Mouse (Mus musculus): ENCODE measurements around the gene Armh3.
A peak's percentile ranks its signal among the peaks of the same experiment; 100 is the strongest.

DNA sequence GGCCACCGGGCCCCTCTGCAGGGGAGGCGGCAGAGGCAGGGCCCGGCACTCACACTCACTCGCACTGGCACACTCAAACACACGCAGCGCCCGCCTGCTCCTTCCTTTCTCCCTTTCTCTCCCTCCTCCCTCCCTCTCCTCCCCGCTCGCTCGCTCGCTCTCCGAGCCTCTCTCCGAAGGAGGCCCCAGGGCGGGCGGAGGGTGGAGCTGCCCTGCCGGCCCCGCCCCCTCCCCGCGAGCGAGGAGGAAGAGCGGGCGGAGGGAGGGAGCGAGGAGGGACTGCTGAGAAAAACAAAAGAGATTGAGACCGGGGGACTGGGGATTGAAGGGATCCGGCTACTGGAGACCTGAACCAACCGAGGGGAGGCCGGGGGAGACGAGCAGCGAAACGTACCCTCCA, 41.2 kb upstream of the Armh3 start:
- no peak for TF ChIP-seq CTCF (IDR thresholded peaks at IDR 0.05; ENCODE audit: insufficient read depth, low read depth, low read length)
- peak; percentile 70 for TF ChIP-seq POLR2A (IDR thresholded peaks at IDR 0.05; ENCODE audit: insufficient read depth, low read depth, low read length)

Measured in olfactory bulb, adult 2 months (tissue).